Mouse (Mus musculus) thymus, adult 2 months (tissue): ENCODE results near the gene Triobp.

Experiments used
- CTCF ChIP-seq: fragments of 200-500 bp; IDR thresholded peaks from 2 replicates; pipeline ENCODE4 v1.5.1; 2012; ENCODE audit warnings: mild to moderate bottlenecking, control low read depth, low read length, moderate library complexity, borderline replicate concordance; ENCODE audit not compliant: control insufficient read depth, poor library complexity, insufficient read depth; ENCODE audit errors: extremely low read depth
- POLR2A ChIP-seq: fragments of 200-500 bp; IDR thresholded peaks from 2 replicates; pipeline ENCODE4 v1.6.1; 2012; ENCODE audit warnings: mild to moderate bottlenecking, low read length, control low read depth, moderate library complexity; ENCODE audit not compliant: control insufficient read depth, poor library complexity, insufficient read depth; ENCODE audit errors: extremely low read depth

DNA sequence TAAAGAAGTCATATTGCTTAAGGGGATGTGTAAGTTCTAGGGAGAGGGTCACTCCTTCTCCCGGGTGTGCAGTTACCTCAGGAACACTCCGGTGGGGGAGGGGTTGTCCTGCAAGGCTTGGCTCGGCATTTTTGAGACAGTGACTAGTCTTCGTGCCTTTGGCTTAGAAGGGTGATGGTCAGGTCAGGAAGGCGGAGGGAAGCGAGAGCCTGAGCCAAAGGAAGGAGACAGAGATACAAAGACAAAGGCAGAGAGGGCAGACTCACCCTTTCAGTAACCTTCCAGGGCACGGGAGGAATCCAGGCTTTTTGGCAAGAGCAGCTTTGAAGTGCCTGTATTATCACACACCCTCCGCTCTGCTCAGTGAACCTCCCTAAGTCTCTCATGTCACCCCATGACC lies 22.4 kb upstream of the Triobp start:
- no peak for TF ChIP-seq CTCF
- TF ChIP-seq POLR2A, result no peak
